Mouse (Mus musculus) forebrain, postnatal 0 days (tissue): ENCODE measurements at regions not wholly inside any gene's neighbourhood (a gene's known extent, or its start where the extent isn't known, plus 50 kb on each side); places are given as distances from the start of the nearest gene placed in this dataset.

Source experiments
- ATAC-seq: fragments of 200-750 bp; cut with Nextera tagmentation; 2 replicates; pipeline ENCODE4 v1.8.0; 2017; ENCODE audit warnings: mild to moderate bottlenecking, moderate library complexity
- DNase-seq: peaks from one replicate; pipeline ENCODE4 v3.0.0-alpha.2; 2015
- H3K27ac ChIP-seq: fragments of 300-500 bp; sonication (generic); 2 replicates; pipeline ENCODE4 v1.5.1; 2014; ENCODE audit warnings: low read depth, mild to moderate bottlenecking, antibody characterized with exemption, low read length, moderate library complexity, mixed read lengths
- H3K27me3 ChIP-seq: fragments of 300-500 bp; sonication (generic); 2 replicates; pipeline ENCODE4 v1.6.1; 2014; ENCODE audit warnings: mild to moderate bottlenecking, low read length, mixed read lengths; ENCODE audit not compliant: insufficient read depth
- H3K36me3 ChIP-seq: fragments of 300-500 bp; sonication (generic); 2 replicates; pipeline ENCODE4 v1.6.1; 2014; ENCODE audit warnings: mild to moderate bottlenecking, moderate library complexity; ENCODE audit not compliant: insufficient read depth
- H3K4me1 ChIP-seq: fragments of 300-500 bp; sonication (generic); 2 replicates; pipeline ENCODE4 v1.6.1; 2014; ENCODE audit warnings: antibody characterized with exemption; ENCODE audit not compliant: insufficient read depth
- H3K4me2 ChIP-seq: fragments of 300-500 bp; sonication (generic); 2 replicates; pipeline ENCODE4 v1.6.1; 2014; ENCODE audit warnings: low read depth, mild to moderate bottlenecking, moderate library complexity
- H3K4me3 ChIP-seq: fragments of 300-500 bp; sonication (generic); 2 replicates; pipeline ENCODE4 v1.5.1; 2014; ENCODE audit warnings: low read depth, low read length, mixed read lengths
- H3K9ac ChIP-seq: fragments of 300-500 bp; sonication (generic); 2 replicates; pipeline ENCODE4 v1.6.1; 2014; ENCODE audit warnings: mild to moderate bottlenecking
- H3K9me3 ChIP-seq: fragments of 300-500 bp; sonication (generic); 2 replicates; pipeline ENCODE4 v1.6.1; 2016; ENCODE audit warnings: low read length
- CTCF ChIP-seq: sonication (generic); IDR thresholded peaks from 2 replicates; pipeline ENCODE4 v1.5.1; 2016; ENCODE audit warnings: antibody characterized with exemption, control low read depth, low read depth
- WGBS: fragments of 180-500 bp; shearing (Covaris S2); extraction: QIAGEN DNeasy Blood & Tissue Kit; methylation state at CpG from one replicate; pipeline ENCODE4 v1.1.7; 2014; 5-methylcytosine and 5-hydroxymethylcytosine counted together

DNA sequence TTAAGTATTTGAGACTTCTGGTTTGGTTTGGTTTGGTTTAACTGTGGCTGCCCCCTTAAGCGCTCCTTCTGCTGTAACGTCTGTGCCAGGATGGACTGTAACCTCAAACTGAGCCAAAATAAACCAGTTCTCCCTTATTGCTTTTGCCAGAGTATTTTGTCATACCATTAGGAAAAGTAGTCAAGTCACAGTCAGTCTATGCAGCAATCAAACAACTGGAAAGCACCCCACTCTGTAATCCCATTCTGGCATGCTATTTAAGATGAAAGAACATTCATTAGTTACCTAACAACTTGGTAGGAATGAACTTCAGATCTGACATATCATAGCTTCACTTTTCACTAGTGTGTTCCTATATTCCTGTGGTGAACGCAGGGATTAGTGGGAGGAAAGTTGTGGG is 190.1 kb upstream of the Tmem185a start:
- DNase-seq (no peak), ATAC-seq (no peak)
- WGBS: 76% methylated on average over 3 of the region's 3 CpGs
- no peak overlapping the region for H3K4me3 ChIP-seq
- no peaks in the 10 kb centered on the region for H3K27me3 ChIP-seq
- H3K4me1 ChIP-seq: no peaks in the 10 kb centered on the region
- H3K9ac ChIP-seq: no peak overlapping the region
- H3K36me3 ChIP-seq: no peaks in the 10 kb centered on the region
- no peak for TF ChIP-seq CTCF
- no peak overlapping the region for H3K27ac ChIP-seq
- H3K4me2 ChIP-seq: no peak overlapping the region
- no peaks in the 10 kb centered on the region for H3K9me3 ChIP-seq
